Mouse (Mus musculus) ES-Bruce4 (cell line): ENCODE data around the gene Clcn1.

Experiments
- CTCF ChIP-seq: IDR thresholded peaks from one replicate; pipeline ENCODE4 v1.8.1; 2011; ENCODE audit warnings: low read depth, low read length
- POLR2A ChIP-seq: IDR thresholded peaks from one replicate; pipeline ENCODE4 v1.8.1; 2011; ENCODE audit warnings: low read length; ENCODE audit not compliant: insufficient read depth

DNA sequence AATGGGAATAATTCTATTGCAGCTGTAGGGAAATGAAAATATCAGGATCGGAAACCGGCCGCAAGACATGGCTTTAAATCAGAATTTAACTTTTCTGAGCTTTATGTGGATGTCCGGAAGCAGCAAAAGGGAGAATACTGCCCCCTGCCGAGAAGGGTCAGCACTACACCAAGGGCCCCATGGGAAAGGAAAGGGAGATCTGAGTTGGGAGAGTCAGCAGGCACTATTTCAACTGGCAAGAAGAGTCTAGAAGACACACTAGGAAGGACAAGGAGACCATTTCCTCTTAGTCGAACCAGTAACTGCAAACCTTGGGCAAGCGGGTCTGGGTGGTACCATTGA, 38.8 kb downstream of the Clcn1 start:
- TF ChIP-seq POLR2A: no peak
- peak; percentile 72 for TF ChIP-seq CTCF
